Mouse (Mus musculus): Measurements from ENCODE around the gene Eri3. TPM values are rescaled to one million over a fixed set of nuclear protein-coding genes. Genes with fewer than 3 reads are reported as not detected.
A peak's percentile ranks its signal among the peaks of the same experiment; 100 is the strongest.

Eri3 gene
- polyA plus RNA-seq, 1 experiment from 2014 or later, result 106 TPM

DNA sequence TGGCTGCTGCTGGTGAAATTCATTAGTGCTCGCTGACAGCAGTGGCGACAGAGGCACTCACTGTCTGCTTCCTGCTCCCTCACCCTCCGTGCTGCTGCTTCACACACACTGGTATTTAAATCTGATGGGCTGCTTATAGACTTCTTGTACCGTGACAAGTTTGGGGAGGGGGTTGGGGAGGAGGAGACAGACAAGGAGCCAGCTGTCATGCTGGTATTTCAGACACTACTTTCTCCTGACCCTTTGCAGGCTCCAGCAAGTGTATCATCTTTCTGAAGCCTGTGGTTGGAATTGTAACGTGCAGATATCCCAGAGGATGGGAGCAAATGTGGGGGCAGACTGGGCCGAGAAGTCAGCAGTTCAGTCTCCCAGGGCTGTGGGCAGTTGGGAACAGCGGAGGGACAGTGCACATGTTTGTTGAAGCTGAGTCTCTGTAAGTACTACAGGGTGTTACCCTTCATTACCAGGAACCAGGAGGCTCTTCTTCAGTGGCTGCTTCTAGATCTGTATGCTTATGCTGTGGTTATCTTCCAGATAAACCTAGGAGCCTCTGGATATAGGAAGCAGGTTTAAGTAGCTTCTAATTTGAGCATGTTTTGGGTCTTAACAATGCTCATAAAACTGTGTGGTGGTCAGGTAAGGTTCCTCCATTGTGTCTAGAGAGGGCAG lies 59.3 kb downstream of the Eri3 start:
- Histone ChIP-seq H3K27me3 (ENCODE audit: control insufficient read depth, insufficient read depth, low read length) (no peaks in the 10 kb centered on the region), H3K9ac (ENCODE audit: low read length) (no peak overlapping the region), H3K27ac (ENCODE audit: low read length) (no peak overlapping the region; the same call in 1 of the 2 replicates), H3K9me3 (replicated peaks; ENCODE audit: control insufficient read depth, low read length) (no peaks in the 10 kb centered on the region), H3K4me3 (replicated peaks; ENCODE audit: low read length) (no peak overlapping the region), H3K4me1 (ENCODE audit: control insufficient read depth, insufficient read depth, low read length) (no peaks in the 10 kb centered on the region; the same call in 1 of the 2 replicates), H3K36me3 (ENCODE audit: control insufficient read depth, insufficient read depth, low read length) (peaks cover 13% of the 10 kb centered on the region), H3K4me2 (ENCODE audit: low read depth, low read length) (no peak overlapping the region)
- WGBS, result 54% methylated on average over 7 of the region's 7 CpGs
- ATAC-seq (ENCODE audit: insufficient read depth, low FRiP score), result no peak

- H3K4me2 ChIP-seq (ENCODE audit: low read depth, low read length), result no peak overlapping the region
- no peak overlapping the region for H3K27ac ChIP-seq (ENCODE audit: low read length)
- H3K9ac ChIP-seq (ENCODE audit: low read length), result no peak overlapping the region
- 30% methylated on average over 4 of the region's 4 CpGs for WGBS
- no peak for ATAC-seq (ENCODE audit: insufficient read depth, low FRiP score)
- peaks cover 15% of the 10 kb centered on the region for H3K36me3 ChIP-seq (ENCODE audit: control insufficient read depth, insufficient read depth, low read length)
- H3K27me3 ChIP-seq (ENCODE audit: control insufficient read depth, insufficient read depth, low read length), result no peaks in the 10 kb centered on the region
- no peaks in the 10 kb centered on the region for H3K4me1 ChIP-seq (ENCODE audit: control insufficient read depth, insufficient read depth, low read length)
- H3K9me3 ChIP-seq (replicated peaks; ENCODE audit: control insufficient read depth, low read length), result no peaks in the 10 kb centered on the region
- no peak overlapping the region for H3K4me3 ChIP-seq (replicated peaks; ENCODE audit: low read length)
Observed at GRCm38 (mm10) chr4:117611385-117611784, 61.2 kb downstream of the Eri3 start.

DNA sequence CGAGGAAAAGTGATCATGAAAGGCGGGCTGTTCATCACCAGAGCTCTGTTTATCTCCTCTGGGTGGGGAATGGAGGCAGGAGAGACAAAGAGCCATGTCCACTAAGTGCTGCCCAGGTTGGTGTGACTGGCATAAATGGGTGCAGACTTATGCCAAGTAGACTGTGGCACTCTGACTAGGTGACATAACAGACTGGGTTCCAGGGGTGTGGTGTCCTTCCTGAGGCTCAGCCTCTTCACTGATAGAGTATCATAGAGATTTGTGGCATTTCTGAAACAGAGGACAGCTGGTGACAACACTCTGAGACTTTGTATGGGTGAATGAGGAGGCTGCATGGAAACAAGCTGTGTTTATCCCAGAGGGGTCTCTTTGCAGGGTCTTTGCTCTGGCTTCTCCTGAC lies 61.6 kb downstream of the Eri3 start:
- H3K4me1 ChIP-seq (ENCODE audit: control insufficient read depth, insufficient read depth, low read length), result no peaks in the 10 kb centered on the region
- H3K9me3 ChIP-seq (replicated peaks; ENCODE audit: control insufficient read depth, low read length), result no peaks in the 10 kb centered on the region
- ATAC-seq (ENCODE audit: insufficient read depth, low FRiP score), result no peak
- no peak overlapping the region for H3K27ac ChIP-seq (ENCODE audit: low read length)
- WGBS, result 31% methylated on average over 2 of the region's 2 CpGs
- no peak overlapping the region for H3K4me2 ChIP-seq (ENCODE audit: low read depth, low read length)
- H3K36me3 ChIP-seq (ENCODE audit: control insufficient read depth, insufficient read depth, low read length), result peaks cover 18% of the 10 kb centered on the region
- no peak overlapping the region for H3K9ac ChIP-seq (ENCODE audit: low read length)
- H3K27me3 ChIP-seq (ENCODE audit: control insufficient read depth, insufficient read depth, low read length), result no peaks in the 10 kb centered on the region
- H3K4me3 ChIP-seq (replicated peaks; ENCODE audit: low read length), result no peak overlapping the region

DNA sequence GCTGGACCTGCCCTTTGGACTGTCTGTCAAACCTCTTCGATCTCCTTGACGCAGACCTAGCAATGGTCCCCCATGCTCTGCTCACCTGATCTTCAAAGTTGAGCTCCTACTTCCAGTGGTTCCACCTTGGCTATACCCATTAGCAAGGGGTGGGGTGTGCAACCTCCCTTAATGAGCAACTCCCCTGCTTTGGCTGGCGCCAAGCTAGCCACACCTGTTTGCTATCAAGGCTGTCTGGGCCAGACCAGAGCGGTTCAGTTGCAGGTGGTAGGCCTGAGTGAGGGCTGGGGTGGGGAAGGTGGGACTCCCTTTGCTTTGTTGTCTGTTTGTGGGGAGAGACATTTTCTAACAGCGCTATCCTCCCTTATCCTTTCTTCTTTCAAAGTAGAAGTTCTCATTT lies 62.5 kb downstream of the Eri3 start:
- 77% methylated on average over 5 of the region's 5 CpGs for WGBS

GRCm38 (mm10) chr4:117613153-117613773 lies 63.1 kb downstream of the Eri3 start:
- H3K36me3 ChIP-seq (ENCODE audit: control insufficient read depth, insufficient read depth, low read length), result peaks cover 10% of the 10 kb centered on the region; the same call in 1 of the 2 replicates
- H3K27ac ChIP-seq (ENCODE audit: low read length), result no peak overlapping the region
- no peak overlapping the region for H3K4me2 ChIP-seq (ENCODE audit: low read depth, low read length)
- no peaks in the 10 kb centered on the region for H3K27me3 ChIP-seq (ENCODE audit: control insufficient read depth, insufficient read depth, low read length)
- no peak for ATAC-seq (ENCODE audit: insufficient read depth, low FRiP score)
- 94% methylated on average over 4 of the region's 4 CpGs for WGBS
- H3K9me3 ChIP-seq (replicated peaks; ENCODE audit: control insufficient read depth, low read length), result no peaks in the 10 kb centered on the region
- H3K4me1 ChIP-seq (ENCODE audit: control insufficient read depth, insufficient read depth, low read length), result no peaks in the 10 kb centered on the region
- H3K4me3 ChIP-seq (replicated peaks; ENCODE audit: low read length), result no peak overlapping the region
- H3K9ac ChIP-seq (ENCODE audit: low read length), result no peak overlapping the region

More for the DNA sequence above, 62.5 kb downstream of the Eri3 start:
- H3K4me2 ChIP-seq (ENCODE audit: low read depth, low read length), result no peak overlapping the region
- H3K9ac ChIP-seq (ENCODE audit: low read length), result no peak overlapping the region
- no peaks in the 10 kb centered on the region for H3K4me1 ChIP-seq (ENCODE audit: control insufficient read depth, insufficient read depth, low read length)
- peaks cover 11% of the 10 kb centered on the region; the same call in 1 of the 2 replicates for H3K36me3 ChIP-seq (ENCODE audit: control insufficient read depth, insufficient read depth, low read length)
- peak; percentile 71; the same call in 1 of the 2 replicates for ATAC-seq (ENCODE audit: insufficient read depth, low FRiP score)
- H3K27ac ChIP-seq (ENCODE audit: low read length), result no peak overlapping the region
- no peak overlapping the region for H3K4me3 ChIP-seq (replicated peaks; ENCODE audit: low read length)
- no peaks in the 10 kb centered on the region for H3K9me3 ChIP-seq (replicated peaks; ENCODE audit: control insufficient read depth, low read length)
- no peaks in the 10 kb centered on the region for H3K27me3 ChIP-seq (ENCODE audit: control insufficient read depth, insufficient read depth, low read length)

- no peak overlapping the region for H3K9ac ChIP-seq (ENCODE audit: low read length)
- WGBS, result 88% methylated on average over 4 of the region's 4 CpGs
- H3K27me3 ChIP-seq (ENCODE audit: control insufficient read depth, insufficient read depth, low read length), result no peaks in the 10 kb centered on the region
- H3K27ac ChIP-seq (ENCODE audit: low read length), result no peak overlapping the region
- no peaks in the 10 kb centered on the region for H3K9me3 ChIP-seq (replicated peaks; ENCODE audit: control insufficient read depth, low read length)
- no peak overlapping the region for H3K4me2 ChIP-seq (ENCODE audit: low read depth, low read length)
- no peak for ATAC-seq (ENCODE audit: insufficient read depth, low FRiP score)
- H3K4me1 ChIP-seq (ENCODE audit: control insufficient read depth, insufficient read depth, low read length), result no peaks in the 10 kb centered on the region
- H3K4me3 ChIP-seq (replicated peaks; ENCODE audit: low read length), result no peak overlapping the region
- H3K36me3 ChIP-seq (ENCODE audit: control insufficient read depth, insufficient read depth, low read length), result peaks cover 10% of the 10 kb centered on the region; the same call in 1 of the 2 replicates
Observed at GRCm38 (mm10) chr4:117616600-117616999, 66.4 kb downstream of the Eri3 start.

GRCm38 (mm10) chr4:117622270-117622669 lies 72.1 kb downstream of the Eri3 start:
- Histone ChIP-seq H3K4me2 (ENCODE audit: low read depth, low read length) (no peak overlapping the region), H3K27me3 (ENCODE audit: control insufficient read depth, insufficient read depth, low read length) (no peaks in the 10 kb centered on the region), H3K9me3 (replicated peaks; ENCODE audit: control insufficient read depth, low read length) (no peaks in the 10 kb centered on the region), H3K4me3 (replicated peaks; ENCODE audit: low read length) (no peak overlapping the region), H3K36me3 (ENCODE audit: control insufficient read depth, insufficient read depth, low read length) (0 out of 2 replicates have a peak, but pooled peaks cover 7% of the 10 kb centered on the region), H3K9ac (ENCODE audit: low read length) (no peak overlapping the region), H3K4me1 (ENCODE audit: control insufficient read depth, insufficient read depth, low read length) (0 out of 2 replicates have a peak, but pooled peaks cover 4% of the 10 kb centered on the region), H3K27ac (ENCODE audit: low read length) (no peak overlapping the region)
- 90% methylated on average over 5 of the region's 5 CpGs for WGBS
- no peak for ATAC-seq (ENCODE audit: insufficient read depth, low FRiP score)

GRCm38 (mm10) chr4:117623025-117623424 lies 72.9 kb downstream of the Eri3 start:
- Histone ChIP-seq H3K4me3 (replicated peaks; ENCODE audit: low read length) (no peak overlapping the region), H3K36me3 (ENCODE audit: control insufficient read depth, insufficient read depth, low read length) (0 out of 2 replicates have a peak, but pooled peaks cover 7% of the 10 kb centered on the region), H3K9me3 (replicated peaks; ENCODE audit: control insufficient read depth, low read length) (no peaks in the 10 kb centered on the region), H3K4me2 (ENCODE audit: low read depth, low read length) (no peak overlapping the region), H3K27me3 (ENCODE audit: control insufficient read depth, insufficient read depth, low read length) (no peaks in the 10 kb centered on the region), H3K4me1 (ENCODE audit: control insufficient read depth, insufficient read depth, low read length) (0 out of 2 replicates have a peak, but pooled peaks cover 4% of the 10 kb centered on the region), H3K9ac (ENCODE audit: low read length) (no peak overlapping the region), H3K27ac (ENCODE audit: low read length) (no peak overlapping the region)
- peak; percentile 10; the same call in 1 of the 2 replicates for ATAC-seq (ENCODE audit: insufficient read depth, low FRiP score)
- WGBS, result 69% methylated on average over 2 of the region's 2 CpGs

DNA sequence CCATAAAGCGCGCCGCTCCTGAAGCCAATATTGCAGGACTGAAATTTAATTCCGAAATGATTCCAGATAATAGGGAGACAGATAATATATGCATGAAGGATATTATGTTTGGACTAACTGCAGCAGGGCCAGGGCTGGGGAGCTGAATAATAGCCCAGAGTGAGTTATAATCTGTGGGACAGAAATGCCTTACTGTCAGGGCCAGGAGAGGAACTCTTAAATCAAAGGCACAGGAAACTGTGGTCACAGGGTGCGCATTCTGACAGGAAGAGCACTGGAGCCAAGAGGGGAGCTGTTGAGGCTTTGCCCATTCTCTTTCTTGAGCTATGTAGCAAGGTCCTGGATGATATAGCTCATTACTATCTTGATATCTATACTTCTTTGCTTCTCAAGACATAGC lies 74.5 kb downstream of the Eri3 start:
- 90% methylated on average over 5 of the region's 5 CpGs for WGBS
- Histone ChIP-seq H3K36me3 (ENCODE audit: control insufficient read depth, insufficient read depth, low read length) (0 out of 2 replicates have a peak, but pooled peaks cover 7% of the 10 kb centered on the region), H3K27me3 (ENCODE audit: control insufficient read depth, insufficient read depth, low read length) (no peaks in the 10 kb centered on the region), H3K9ac (ENCODE audit: low read length) (no peak overlapping the region), H3K4me2 (ENCODE audit: low read depth, low read length) (no peak overlapping the region), H3K9me3 (replicated peaks; ENCODE audit: control insufficient read depth, low read length) (no peaks in the 10 kb centered on the region), H3K4me3 (replicated peaks; ENCODE audit: low read length) (no peak overlapping the region), H3K27ac (ENCODE audit: low read length) (no peak overlapping the region), H3K4me1 (ENCODE audit: control insufficient read depth, insufficient read depth, low read length) (peaks cover 7% of the 10 kb centered on the region; the same call in 1 of the 2 replicates)
- ATAC-seq (ENCODE audit: insufficient read depth, low FRiP score), result no peak

All from stomach, embryonic 16.5 days (tissue).